Mouse (Mus musculus): ENCODE results near the gene Npc1l1.
A peak's percentile ranks its signal among the peaks of the same experiment; 100 is the strongest.
"Not testable (repeated sequence)": the region's sequence is repeated elsewhere in the genome, so short reads cannot be mapped to it uniquely, and the experiment has no call there.

The Npc1l1 gene

GRCm38 (mm10) chr11:6230012-6230411 lies at the start of gene Npc1l1:
TSS of gene Npc1l1 (minus strand) at chr11:6230143.
- no peak for DNase-seq (ENCODE audit: low spot score)

- DNase-seq (ENCODE audit: low spot score) = no peak
Measured at GRCm38 (mm10) chr11:6276466-6276865, 46.5 kb upstream of the Npc1l1 start.

- no peak for DNase-seq (ENCODE audit: low spot score)
Measured at GRCm38 (mm10) chr11:6275094-6275484, 45.1 kb upstream of the Npc1l1 start.

GRCm38 (mm10) chr11:6274387-6275093 lies 44.6 kb upstream of the Npc1l1 start, which contains the start of gene Tmed4:
TSS of gene Tmed4 (minus strand) at chr11:6274870.
- DNase-seq (ENCODE audit: low spot score) = peak; percentile 95

- DNase-seq (ENCODE audit: low spot score) = no peak
Measured at GRCm38 (mm10) chr11:6273607-6274006, 43.7 kb upstream of the Npc1l1 start.

- DNase-seq (ENCODE audit: low spot score) = peak; percentile 83
Measured at GRCm38 (mm10) chr11:6267320-6268254, 37.6 kb upstream of the Npc1l1 start, which contains the start of gene Ddx56. TSS of gene Ddx56 (minus strand) at chr11:6267772.

GRCm38 (mm10) chr11:6266621-6267020 lies 36.7 kb upstream of the Npc1l1 start:
- no peak for DNase-seq (ENCODE audit: low spot score)

- peak; percentile 48 for DNase-seq (ENCODE audit: low spot score)
Measured at GRCm38 (mm10) chr11:6261434-6262082, 31.6 kb upstream of the Npc1l1 start.

GRCm38 (mm10) chr11:6259413-6259812 lies 29.5 kb upstream of the Npc1l1 start:
- no peak for DNase-seq (ENCODE audit: low spot score)

GRCm38 (mm10) chr11:6256490-6257072 lies 26.6 kb upstream of the Npc1l1 start:
- no peak for DNase-seq (ENCODE audit: low spot score)

- not testable (repeated sequence) for DNase-seq (ENCODE audit: low spot score)
Measured at GRCm38 (mm10) chr11:6254602-6255001, 24.7 kb upstream of the Npc1l1 start.

- DNase-seq (ENCODE audit: low spot score) = no peak
Measured at GRCm38 (mm10) chr11:6252824-6253223, 22.9 kb upstream of the Npc1l1 start.

GRCm38 (mm10) chr11:6252248-6252647 lies 22.3 kb upstream of the Npc1l1 start:
- DNase-seq (ENCODE audit: low spot score) = no peak

GRCm38 (mm10) chr11:6244707-6245106 lies 14.8 kb upstream of the Npc1l1 start:
- no peak for DNase-seq (ENCODE audit: low spot score)

GRCm38 (mm10) chr11:6233025-6233424 lies 3.1 kb upstream of the Npc1l1 start:
- no peak for DNase-seq (ENCODE audit: low spot score)

- DNase-seq (ENCODE audit: low spot score) = no peak
Measured at GRCm38 (mm10) chr11:6224541-6225229, 5.3 kb downstream of the Npc1l1 start.

GRCm38 (mm10) chr11:6222187-6222586 lies 7.8 kb downstream of the Npc1l1 start:
- no peak for DNase-seq (ENCODE audit: low spot score)

- no peak for DNase-seq (ENCODE audit: low spot score)
Measured at GRCm38 (mm10) chr11:6219967-6220366, 10.0 kb downstream of the Npc1l1 start.

GRCm38 (mm10) chr11:6218189-6218896 lies 11.6 kb downstream of the Npc1l1 start:
- no peak for DNase-seq (ENCODE audit: low spot score)

- no peak for DNase-seq (ENCODE audit: low spot score)
Measured at GRCm38 (mm10) chr11:6216834-6217233, 13.1 kb downstream of the Npc1l1 start.

- no peak for DNase-seq (ENCODE audit: low spot score)
Measured at GRCm38 (mm10) chr11:6208158-6208557, 21.8 kb downstream of the Npc1l1 start.

Data from ovary, postnatal 14 days (tissue).